Comparison of ENCODE assay signal across 15 mouse cellular contexts in genomic region chr2:75220775-75221359, GRCm38 (mm10).
DNase-seq lines count a peak whose midpoint lies in the region; ATAC-seq and TF ChIP-seq lines count a peak whose summit lies in the region.
"Had no signal": no experiment of that assay in that cellular context is flagged by ENCODE, and none has a peak within 500 bp of the region (broad histone marks: within the 10 kb centered on the region; RNA-seq: fewer than 3 reads in every experiment).

No protein-coding gene starts in this region.

- no peak for TF ChIP-seq EP300 in lung, postnatal 0 days (IDR thresholded peaks at IDR 0.05)
- TF ChIP-seq EP300 in liver, postnatal 0 days (IDR thresholded peaks at IDR 0.05; ENCODE audit: low read depth) = no peak

- peaks cover 28% of the 10 kb centered on the region for H3K4me1 ChIP-seq in forebrain, embryonic 15.5 days
- peaks cover 11% of the 10 kb centered on the region for H3K4me1 ChIP-seq in forebrain, embryonic 12.5 days
- no peaks in the 10 kb centered on the region for H3K4me1 ChIP-seq in lung, postnatal 0 days (ENCODE audit: insufficient read depth, low read depth, low read length)
- H3K4me1 ChIP-seq in lung, adult 2 months (ENCODE audit: control insufficient read depth, insufficient read depth, low read length) = peaks cover 9% of the 10 kb centered on the region
- no peaks in the 10 kb centered on the region for H3K4me1 ChIP-seq in liver, postnatal 0 days (ENCODE audit: insufficient read depth)
- H3K4me1 ChIP-seq: liver, embryonic 12.5 days had no signal

- no peaks in the 10 kb centered on the region for H3K9me3 ChIP-seq in forebrain, embryonic 15.5 days
- H3K9me3 ChIP-seq in forebrain, embryonic 12.5 days = no peaks in the 10 kb centered on the region
- H3K9me3 ChIP-seq in lung, postnatal 0 days (ENCODE audit: low read length) = no peaks in the 10 kb centered on the region
- no peaks in the 10 kb centered on the region for H3K9me3 ChIP-seq in liver, postnatal 0 days (ENCODE audit: low read length)
- H3K9me3 ChIP-seq: liver, embryonic 12.5 days; neural tube, embryonic 13.5 days had no signal

- H3K9ac ChIP-seq in forebrain, embryonic 15.5 days (replicated peaks) = no peak overlapping the region
- no peak overlapping the region for H3K9ac ChIP-seq in forebrain, embryonic 12.5 days
- H3K9ac ChIP-seq in lung, postnatal 0 days (replicated peaks; ENCODE audit: low read depth) = no peak overlapping the region
- H3K9ac ChIP-seq in liver, postnatal 0 days (replicated peaks) = no peak overlapping the region
- H3K9ac ChIP-seq: liver, embryonic 12.5 days; neural tube, embryonic 13.5 days had no signal

- H3K4me3 ChIP-seq in forebrain, embryonic 15.5 days = no peak overlapping the region
- H3K4me3 ChIP-seq in forebrain, embryonic 12.5 days (replicated peaks) = no peak overlapping the region
- no peak overlapping the region for H3K4me3 ChIP-seq in lung, postnatal 0 days (ENCODE audit: low read depth, low read length)
- H3K4me3 ChIP-seq in lung, adult 2 months (replicated peaks; ENCODE audit: extremely low read depth, low read depth, low read length) = no peak overlapping the region
- H3K4me3 ChIP-seq in liver, postnatal 0 days (ENCODE audit: low read depth, low read length) = no peak overlapping the region
- H3K4me3 ChIP-seq: liver, embryonic 12.5 days; neural tube, embryonic 13.5 days had no signal

- TF ChIP-seq CTCF in lung, postnatal 0 days (IDR thresholded peaks at IDR 0.05) = no peak
- TF ChIP-seq CTCF in lung, adult 2 months (IDR thresholded peaks at IDR 0.05; ENCODE audit: insufficient read depth, low read length) = no peak
- TF ChIP-seq CTCF in brain, embryonic 14.5 days (IDR thresholded peaks at IDR 0.05; ENCODE audit: borderline replicate concordance, extremely low read depth, insufficient read depth, insufficient read length) = no peak
- TF ChIP-seq CTCF in liver, postnatal 0 days (IDR thresholded peaks at IDR 0.05; ENCODE audit: low read depth) = no peak

- H3K36me3 ChIP-seq in forebrain, embryonic 15.5 days = no peaks in the 10 kb centered on the region
- H3K36me3 ChIP-seq in forebrain, embryonic 12.5 days (replicated peaks) = no peaks in the 10 kb centered on the region
- no peaks in the 10 kb centered on the region for H3K36me3 ChIP-seq in lung, postnatal 0 days (ENCODE audit: insufficient read depth, low read length)
- no peaks in the 10 kb centered on the region for H3K36me3 ChIP-seq in liver, postnatal 0 days (replicated peaks; ENCODE audit: insufficient read depth, low read length)
- H3K36me3 ChIP-seq: liver, embryonic 12.5 days; neural tube, embryonic 13.5 days had no signal

- TF ChIP-seq POLR2A in lung, adult 2 months (IDR thresholded peaks at IDR 0.05; ENCODE audit: borderline replicate concordance, extremely low read depth, low read depth, low read length) = no peak
- TF ChIP-seq POLR2A in brain, embryonic 14.5 days (IDR thresholded peaks at IDR 0.05; ENCODE audit: borderline replicate concordance, extremely low read depth, insufficient read depth, insufficient read length, poor library complexity, severe bottlenecking) = no peak

- H3K4me2 ChIP-seq in forebrain, embryonic 15.5 days (replicated peaks) = no peak overlapping the region
- no peak overlapping the region for H3K4me2 ChIP-seq in forebrain, embryonic 12.5 days
- no peak overlapping the region for H3K4me2 ChIP-seq in lung, postnatal 0 days (replicated peaks; ENCODE audit: low read depth, low read length)
- no peak overlapping the region for H3K4me2 ChIP-seq in liver, postnatal 0 days (ENCODE audit: low read depth, low read length)
- H3K4me2 ChIP-seq: liver, embryonic 12.5 days; neural tube, embryonic 13.5 days had no signal

- peak; percentile 58; the same call in 1 of the 2 replicates for ATAC-seq in forebrain, embryonic 15.5 days (replicated peaks)
- no peak for ATAC-seq in forebrain, embryonic 12.5 days (ENCODE audit: low FRiP score)
- ATAC-seq in lung, postnatal 0 days = no peak
- no peak for ATAC-seq in liver, postnatal 0 days
- ATAC-seq in megakaryocyte, adult 5-6 weeks (ENCODE audit: poor library complexity, severe bottlenecking) = no peak
- ATAC-seq: liver, embryonic 12.5 days had no signal

- H3K27me3 ChIP-seq in forebrain, embryonic 15.5 days = no peaks in the 10 kb centered on the region
- H3K27me3 ChIP-seq in forebrain, embryonic 12.5 days = no peaks in the 10 kb centered on the region
- H3K27me3 ChIP-seq in lung, postnatal 0 days (replicated peaks; ENCODE audit: insufficient read depth, low read length) = no peaks in the 10 kb centered on the region
- no peaks in the 10 kb centered on the region for H3K27me3 ChIP-seq in liver, postnatal 0 days (ENCODE audit: insufficient read depth, low read length)
- H3K27me3 ChIP-seq: liver, embryonic 12.5 days; neural tube, embryonic 13.5 days had no signal

- peak; percentile 10 for DNase-seq in lung, postnatal 0 days (ENCODE audit: low spot score)
- no peak for DNase-seq in lung, adult 2 months
- DNase-seq in brain, embryonic 14.5 days (ENCODE audit: low read depth) = peak; percentile 63
- peak; percentile 14 to 28 for DNase-seq in layer of hippocampus, postnatal 14 days (ENCODE audit: low spot score in 2 of 2)
- no peak for DNase-seq in liver, postnatal 0 days
- DNase-seq: adrenal gland, adult 8-10 months; cerebellum, adult 9-10 months; gastrocnemius, postnatal 10 days; kidney, adult 9 months; left cerebral cortex, postnatal 4 days had no signal

- WGBS in forebrain, embryonic 15.5 days = 41% methylated on average over 8 of the region's 8 CpGs
- 57% methylated on average over 8 of the region's 8 CpGs for WGBS in forebrain, embryonic 12.5 days
- WGBS in lung, postnatal 0 days = 49% methylated on average over 8 of the region's 8 CpGs
- WGBS in lung, adult 2 months = 43% methylated on average over 8 of the region's 8 CpGs
- 74% methylated on average over 8 of the region's 8 CpGs for WGBS in liver, postnatal 0 days (ENCODE audit: insufficient replicate concordance)

- H3K27ac ChIP-seq in forebrain, embryonic 15.5 days (replicated peaks) = peak overlapping the region; percentile 37
- H3K27ac ChIP-seq in forebrain, embryonic 12.5 days = no peak overlapping the region
- H3K27ac ChIP-seq in lung, postnatal 0 days (ENCODE audit: low read length) = no peak overlapping the region
- H3K27ac ChIP-seq in liver, postnatal 0 days (ENCODE audit: low read depth) = no peak overlapping the region
- H3K27ac ChIP-seq: liver, embryonic 12.5 days; neural tube, embryonic 13.5 days had no signal

Comparison
In these comparisons a context has a peak if more than half of its experiments do, and no peak if none do; other contexts are left out.
1. DNase-seq: peak in lung, postnatal 0 days (single experiment), brain, embryonic 14.5 days (single experiment) and layer of hippocampus, postnatal 14 days (2 of 2); none in lung, adult 2 months (single experiment) and liver, postnatal 0 days (single experiment).